Comparison of ENCODE assay signal across 8 mouse cellular contexts in the genomic region with DNA sequence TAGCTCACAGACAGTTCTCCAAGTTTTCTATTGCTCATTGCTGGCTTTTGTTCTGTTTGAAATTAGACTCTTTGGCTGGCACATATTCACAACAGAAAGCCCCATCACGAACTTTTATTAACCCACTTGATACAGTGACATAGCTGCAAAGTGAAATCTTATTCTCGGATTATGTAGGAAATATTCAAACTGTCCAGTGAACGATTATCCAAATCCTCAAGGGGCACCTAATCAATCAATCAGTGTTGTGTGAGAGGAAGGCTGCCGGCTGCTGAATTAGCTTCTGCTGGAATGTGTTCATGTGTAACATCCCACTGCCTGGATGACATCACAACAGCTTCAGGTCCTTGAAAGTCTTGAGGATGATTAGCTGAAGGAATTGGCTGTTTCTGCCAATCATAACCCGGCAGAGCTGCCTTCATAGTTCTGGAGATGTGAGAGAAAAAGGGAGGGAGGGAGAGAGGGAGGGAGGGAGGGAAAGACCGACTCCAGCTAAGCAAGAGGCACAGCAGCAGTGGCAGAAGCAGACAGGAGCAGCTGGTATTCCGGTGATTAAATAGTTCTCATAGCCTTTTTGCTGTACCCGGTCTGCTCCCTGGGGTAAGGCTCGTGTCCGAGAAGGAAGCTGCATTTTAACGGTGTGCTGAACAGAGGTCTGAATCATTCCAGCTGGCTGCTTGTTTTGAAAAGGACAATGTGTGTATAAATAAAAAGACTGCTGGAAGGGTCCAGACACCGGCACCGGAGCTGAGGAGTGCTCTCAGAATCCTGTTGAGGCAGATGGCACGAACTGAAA. TPM values are rescaled to one million over a fixed set of nuclear protein-coding genes. Genes with fewer than 3 reads are reported as not detected.
DNase-seq lines count a peak whose midpoint lies in the region; ATAC-seq lines count a peak whose summit lies in the region.

A gene (plus strand): TSS at position 476 of the 796 bp plus-strand sequence.

- no peak for DNase-seq in heart, postnatal 36 days
- DNase-seq in embryo, embryonic 11.5 days (ENCODE audit: low read depth, low spot score) = peak; percentile 49
- peak; percentile 18 to 27 for DNase-seq in left cerebral cortex, postnatal 36 days (ENCODE audit: low spot score in 2 of 2)

- ATAC-seq in heart, embryonic 14.5 days (ENCODE audit: insufficient number of reproducible peaks, insufficient read depth, low FRiP score, low read depth) = no peak
- peak; percentile 96 for ATAC-seq in hindbrain, embryonic 12.5 days (ENCODE audit: low FRiP score)
- ATAC-seq in midbrain, embryonic 15.5 days (replicated peaks) = peak; percentile 97
- ATAC-seq in megakaryocyte progenitor cell, adult 5-6 weeks (replicated peaks; ENCODE audit: poor library complexity) = no peak; the same call in 1 of the 2 replicates
- no peak for ATAC-seq in erythroid progenitor cell, adult 5-6 weeks (replicated peaks; ENCODE audit: low FRiP score, poor library complexity, severe bottlenecking)

- no peaks in the 10 kb centered on the region for H3K4me1 ChIP-seq in heart, embryonic 14.5 days (ENCODE audit: control insufficient read depth in 2 of 2, insufficient read depth in 2 of 2, low read length in 2 of 2)
- H3K4me1 ChIP-seq in hindbrain, embryonic 12.5 days = no peaks in the 10 kb centered on the region
- H3K4me1 ChIP-seq in midbrain, embryonic 15.5 days = 0 out of 2 replicates have a peak, but pooled peaks cover 4% of the 10 kb centered on the region

- H3K9ac ChIP-seq in heart, embryonic 14.5 days (ENCODE audit: low read length) = peak within 1 kb of the TSS; percentile 60
- H3K9ac ChIP-seq in hindbrain, embryonic 12.5 days = peak within 1 kb of the TSS; percentile 55
- peak within 1 kb of the TSS; percentile 58 for H3K9ac ChIP-seq in midbrain, embryonic 15.5 days

- H3K27ac ChIP-seq in heart, embryonic 14.5 days (replicated peaks in 1 of 2; ENCODE audit: control insufficient read depth in 1 of 2, insufficient read depth in 1 of 2, low read depth in 2 of 2, low read length in 2 of 2) = no peak within 1 kb of the TSS
- peak within 1 kb of the TSS; percentile 68 for H3K27ac ChIP-seq in hindbrain, embryonic 12.5 days
- peak within 1 kb of the TSS; percentile 80 for H3K27ac ChIP-seq in midbrain, embryonic 15.5 days

- peak within 1 kb of the TSS; percentile 37 to 43 for H3K4me3 ChIP-seq in heart, embryonic 14.5 days (ENCODE audit: control insufficient read depth in 1 of 2, insufficient read depth in 1 of 2, low read depth in 1 of 2, low read length in 2 of 2)
- H3K4me3 ChIP-seq in hindbrain, embryonic 12.5 days = peak within 1 kb of the TSS; percentile 36
- H3K4me3 ChIP-seq in midbrain, embryonic 15.5 days = peak within 1 kb of the TSS; percentile 49

- intact Hi-C loops in heart, postnatal 36 days (cut with DNase I) = no loop called here
- intact Hi-C loops in left cerebral cortex, postnatal 36 days (cut with DNase I) = no loop called here

- H3K27me3 ChIP-seq in heart, embryonic 14.5 days (ENCODE audit: control insufficient read depth, insufficient read depth, low read length) = no peaks in the 10 kb centered on the region
- no peaks in the 10 kb centered on the region for H3K27me3 ChIP-seq in hindbrain, embryonic 12.5 days
- H3K27me3 ChIP-seq in midbrain, embryonic 15.5 days (replicated peaks) = no peaks in the 10 kb centered on the region

- H3K4me2 ChIP-seq in heart, embryonic 14.5 days (ENCODE audit: low read length) = peak within 1 kb of the TSS; percentile 64
- H3K4me2 ChIP-seq in hindbrain, embryonic 12.5 days (replicated peaks) = peak within 1 kb of the TSS; percentile 57
- H3K4me2 ChIP-seq in midbrain, embryonic 15.5 days = peak within 1 kb of the TSS; percentile 54

- 20% methylated on average over 14 of the region's 14 CpGs for WGBS in heart, embryonic 14.5 days
- WGBS in hindbrain, embryonic 12.5 days = 10% methylated on average over 14 of the region's 14 CpGs
- 6% methylated on average over 14 of the region's 14 CpGs for WGBS in midbrain, embryonic 15.5 days

- no peaks in the 10 kb centered on the region for H3K9me3 ChIP-seq in heart, embryonic 14.5 days (ENCODE audit: control insufficient read depth, low read length)
- no peaks in the 10 kb centered on the region for H3K9me3 ChIP-seq in hindbrain, embryonic 12.5 days (replicated peaks)
- H3K9me3 ChIP-seq in midbrain, embryonic 15.5 days = no peaks in the 10 kb centered on the region

- no peaks in the 10 kb centered on the region for H3K36me3 ChIP-seq in heart, embryonic 14.5 days (ENCODE audit: control insufficient read depth, insufficient read depth, low read length)
- H3K36me3 ChIP-seq in hindbrain, embryonic 12.5 days = no peaks in the 10 kb centered on the region
- no peaks in the 10 kb centered on the region for H3K36me3 ChIP-seq in midbrain, embryonic 15.5 days (replicated peaks)

RNA-seq across cellular contexts. Expression of the gene that starts here (rescaled TPM):
- polyA plus RNA-seq in heart, embryonic 14.5 days (2014; fragmentation: Nextera tagmentation; extraction: Ambion mirVana) = 0.54 and 0.63 TPM in 2 replicates
- total RNA-seq in heart, postnatal 36 days (2021) = not detected
- polyA plus RNA-seq in hindbrain, embryonic 12.5 days (2016; fragmentation: Nextera tagmentation; extraction: Ambion mirVana) = 1.1 and 1.9 TPM in 2 replicates
- 10 to 100 TPM in 1 of 2 experiments, 1 to 10 TPM in 1; 6.4 to 11.8 TPM for total RNA-seq in left cerebral cortex, postnatal 36 days (2021)
- polyA plus RNA-seq in midbrain, embryonic 15.5 days (2015; fragmentation: Nextera tagmentation; extraction: Ambion mirVana) = 6.2 and 9.4 TPM in 2 replicates
- not detected in 2 replicates for total RNA-seq in megakaryocyte progenitor cell, adult 5-6 weeks (2015)
- total RNA-seq in megakaryocyte progenitor cell, adult 5-6 weeks (2017) = not detected in 2 replicates
- not detected in 2 replicates for total RNA-seq in erythroid progenitor cell, adult 5-6 weeks (2015; ENCODE audit: low replicate concordance)
- not detected in 2 replicates for total RNA-seq in erythroid progenitor cell, adult 5-6 weeks (2017; ENCODE audit: low replicate concordance)

Comparison
In these comparisons a context has a peak if more than half of its experiments do, and no peak if none do; other contexts are left out.
1. RNA of the gene that starts here (total RNA-seq): 6.4 to 11.8 TPM in left cerebral cortex, postnatal 36 days; not detected in heart, postnatal 36 days, not detected in megakaryocyte progenitor cell, adult 5-6 weeks and not detected in erythroid progenitor cell, adult 5-6 weeks; every median in the first group is over 4 times any median in the second.
2. ATAC-seq: peak in hindbrain, embryonic 12.5 days (single experiment) and midbrain, embryonic 15.5 days (single experiment); none in heart, embryonic 14.5 days (single experiment), megakaryocyte progenitor cell, adult 5-6 weeks (single experiment) and erythroid progenitor cell, adult 5-6 weeks (single experiment).
3. H3K27ac ChIP-seq: peak in hindbrain, embryonic 12.5 days (single experiment) and midbrain, embryonic 15.5 days (single experiment); none in heart, embryonic 14.5 days (0 of 2).
4. DNase-seq: peak in embryo, embryonic 11.5 days (single experiment) and left cerebral cortex, postnatal 36 days (2 of 2); none in heart, postnatal 36 days (0 of 2).
5. Peak in every context shown above with its lines, with median percentiles within 50 percentile points of each other: H3K4me2 ChIP-seq, H3K4me3 ChIP-seq and H3K9ac ChIP-seq.